Mouse (Mus musculus): ENCODE data around the gene Gpam. TPM values are rescaled to one million over a fixed set of nuclear protein-coding genes. Genes with fewer than 3 reads are reported as not detected.

Gpam gene
- polyA plus RNA-seq, 1 experiment: 5.3 TPM

DNA sequence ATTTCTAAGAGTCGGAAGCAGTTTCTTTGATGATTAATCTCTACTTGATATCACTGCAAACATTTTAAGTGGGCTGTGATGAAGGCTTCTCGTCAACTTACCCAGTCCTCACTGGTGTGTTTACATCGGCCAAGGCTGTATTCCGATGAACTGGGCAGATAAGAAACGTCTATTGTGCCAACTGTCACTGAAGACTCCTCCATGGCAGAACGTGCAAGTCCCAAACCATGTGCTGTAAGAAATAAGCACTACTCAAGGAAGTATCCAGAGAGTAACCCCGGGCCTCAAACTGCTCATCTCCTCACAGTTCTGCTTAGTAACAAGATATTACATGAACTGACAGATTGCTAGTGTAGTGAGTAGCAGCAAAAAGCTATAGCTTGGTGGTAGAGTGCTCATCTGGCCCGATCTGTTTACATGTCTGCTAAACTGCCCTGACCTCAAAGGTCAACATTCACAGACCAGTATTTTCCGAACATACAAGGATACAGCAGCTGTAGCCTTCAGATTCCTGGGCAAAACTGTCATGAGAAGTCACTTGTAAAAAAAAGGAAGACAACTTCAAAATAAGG, 29.6 kb downstream of the Gpam start:
- Histone ChIP-seq H3K27ac (ENCODE audit: insufficient read depth, low read depth, low read length) (no peak overlapping the region), H3K4me3 (ENCODE audit: insufficient read depth, low read length) (no peak overlapping the region), H3K4me1 (ENCODE audit: control insufficient read depth, insufficient read depth, low read length) (no peaks in the 10 kb centered on the region)
- TF ChIP-seq POLR2A (IDR thresholded peaks at IDR 0.05; ENCODE audit: borderline replicate concordance, low read depth, low read length) (no peak), CTCF (IDR thresholded peaks at IDR 0.05; ENCODE audit: low read depth, low read length) (no peak)

- no peaks in the 10 kb centered on the region for H3K4me1 ChIP-seq (ENCODE audit: control insufficient read depth, insufficient read depth, low read length)
- TF ChIP-seq CTCF (IDR thresholded peaks at IDR 0.05; ENCODE audit: low read depth, low read length): no peak
- TF ChIP-seq POLR2A (IDR thresholded peaks at IDR 0.05; ENCODE audit: borderline replicate concordance, low read depth, low read length): no peak
- no peak overlapping the region for H3K27ac ChIP-seq (ENCODE audit: insufficient read depth, low read depth, low read length)
Observed at GRCm38 (mm10) chr19:55096666-55097065, 30.4 kb downstream of the Gpam start.

GRCm38 (mm10) chr19:55095547-55095946, 31.5 kb downstream of the Gpam start:
- Histone ChIP-seq H3K27ac (ENCODE audit: insufficient read depth, low read depth, low read length) (no peak overlapping the region), H3K4me3 (ENCODE audit: insufficient read depth, low read length) (no peak overlapping the region), H3K4me1 (ENCODE audit: control insufficient read depth, insufficient read depth, low read length) (no peaks in the 10 kb centered on the region)
- TF ChIP-seq CTCF (IDR thresholded peaks at IDR 0.05; ENCODE audit: low read depth, low read length) (no peak), POLR2A (IDR thresholded peaks at IDR 0.05; ENCODE audit: borderline replicate concordance, low read depth, low read length) (no peak)

More at GRCm38 (mm10) chr19:55096666-55097065, 30.4 kb downstream of the Gpam start:
- no peak overlapping the region for H3K4me3 ChIP-seq (ENCODE audit: insufficient read depth, low read length)

DNA sequence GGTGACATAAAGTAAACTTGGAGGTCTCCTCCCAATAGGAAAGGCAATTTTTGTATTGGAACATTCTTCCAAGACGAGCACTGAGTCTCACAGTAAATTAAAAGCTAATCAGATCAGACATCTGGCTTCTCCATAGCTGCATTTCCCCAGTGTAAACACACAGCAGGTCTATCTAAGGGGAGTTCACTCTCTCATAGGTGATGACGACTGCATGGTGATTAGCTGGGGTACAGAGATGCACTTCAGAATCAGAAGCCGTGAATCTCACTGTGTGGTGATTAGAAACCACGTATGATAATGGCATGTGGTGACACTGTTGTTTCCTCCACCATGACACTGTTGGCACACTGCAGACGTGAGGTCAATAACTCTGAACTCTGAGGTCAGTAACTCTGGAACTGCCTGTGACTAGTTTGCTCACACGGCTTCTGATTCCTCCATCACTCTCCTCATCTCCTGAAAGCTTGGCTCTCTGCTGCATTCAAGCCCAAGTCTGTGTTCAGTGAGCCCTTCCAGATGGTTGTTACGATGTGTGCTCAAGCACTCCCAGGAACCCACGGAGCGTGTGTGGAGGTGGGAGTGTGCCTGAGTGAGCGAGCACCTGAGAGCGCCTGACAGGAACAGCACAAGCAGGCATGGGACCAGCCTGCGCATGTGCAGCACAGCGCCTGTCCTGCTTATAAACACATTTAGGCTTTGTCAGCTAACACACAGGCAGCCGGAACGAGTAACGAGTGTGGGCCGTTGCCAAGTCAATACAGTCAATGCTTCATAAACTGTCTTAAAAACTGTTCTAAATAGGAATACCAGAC, 35.2 kb downstream of the Gpam start:
- Histone ChIP-seq H3K4me3 (ENCODE audit: insufficient read depth, low read length) (no peak overlapping the region), H3K27ac (ENCODE audit: insufficient read depth, low read depth, low read length) (no peak overlapping the region)

GRCm38 (mm10) chr19:55090885-55091284, 36.2 kb downstream of the Gpam start:
- Histone ChIP-seq H3K4me1 (ENCODE audit: control insufficient read depth, insufficient read depth, low read length) (no peaks in the 10 kb centered on the region), H3K27ac (ENCODE audit: insufficient read depth, low read depth, low read length) (no peak overlapping the region), H3K4me3 (ENCODE audit: insufficient read depth, low read length) (no peak overlapping the region)
- TF ChIP-seq CTCF (IDR thresholded peaks at IDR 0.05; ENCODE audit: low read depth, low read length) (no peak), POLR2A (IDR thresholded peaks at IDR 0.05; ENCODE audit: borderline replicate concordance, low read depth, low read length) (no peak)

More for the DNA sequence above, 35.2 kb downstream of the Gpam start:
- H3K4me1 ChIP-seq (ENCODE audit: control insufficient read depth, insufficient read depth, low read length): no peaks in the 10 kb centered on the region
- TF ChIP-seq CTCF (IDR thresholded peaks at IDR 0.05; ENCODE audit: low read depth, low read length): no peak
- no peak for TF ChIP-seq POLR2A (IDR thresholded peaks at IDR 0.05; ENCODE audit: borderline replicate concordance, low read depth, low read length)

- TF ChIP-seq CTCF (IDR thresholded peaks at IDR 0.05; ENCODE audit: low read depth, low read length) (no peak), POLR2A (IDR thresholded peaks at IDR 0.05; ENCODE audit: borderline replicate concordance, low read depth, low read length) (no peak)
- no peak overlapping the region for H3K27ac ChIP-seq (ENCODE audit: insufficient read depth, low read depth, low read length)
- peaks cover 4% of the 10 kb centered on the region for H3K4me1 ChIP-seq (ENCODE audit: control insufficient read depth, insufficient read depth, low read length)
- H3K4me3 ChIP-seq (ENCODE audit: insufficient read depth, low read length): no peak overlapping the region
Observed at GRCm38 (mm10) chr19:55090142-55090541, 36.9 kb downstream of the Gpam start.

DNA sequence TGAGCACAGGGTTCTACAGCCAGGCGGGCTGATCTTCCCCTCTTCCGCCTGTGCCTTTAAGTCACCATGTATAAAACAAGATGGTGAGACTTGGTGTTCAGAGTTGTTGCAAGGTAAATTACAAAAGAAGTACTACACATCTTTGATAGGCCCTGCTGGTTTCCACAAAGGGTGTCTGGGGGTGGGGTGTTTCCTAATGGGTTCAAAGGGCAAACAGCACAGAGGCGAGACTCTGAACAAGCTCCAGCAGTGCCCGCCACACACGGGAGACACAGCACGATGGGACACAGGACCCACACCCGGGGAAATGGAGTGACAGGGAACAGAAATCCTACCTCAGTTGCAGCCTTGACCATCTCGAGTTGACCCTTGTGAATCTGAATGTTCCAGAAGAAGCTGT, 39.3 kb downstream of the Gpam start:
- Histone ChIP-seq H3K4me3 (ENCODE audit: insufficient read depth, low read length) (no peak overlapping the region), H3K4me1 (ENCODE audit: control insufficient read depth, insufficient read depth, low read length) (peaks cover 7% of the 10 kb centered on the region), H3K27ac (ENCODE audit: insufficient read depth, low read depth, low read length) (no peak overlapping the region)
- TF ChIP-seq CTCF (IDR thresholded peaks at IDR 0.05; ENCODE audit: low read depth, low read length) (no peak), POLR2A (IDR thresholded peaks at IDR 0.05; ENCODE audit: borderline replicate concordance, low read depth, low read length) (no peak)

DNA sequence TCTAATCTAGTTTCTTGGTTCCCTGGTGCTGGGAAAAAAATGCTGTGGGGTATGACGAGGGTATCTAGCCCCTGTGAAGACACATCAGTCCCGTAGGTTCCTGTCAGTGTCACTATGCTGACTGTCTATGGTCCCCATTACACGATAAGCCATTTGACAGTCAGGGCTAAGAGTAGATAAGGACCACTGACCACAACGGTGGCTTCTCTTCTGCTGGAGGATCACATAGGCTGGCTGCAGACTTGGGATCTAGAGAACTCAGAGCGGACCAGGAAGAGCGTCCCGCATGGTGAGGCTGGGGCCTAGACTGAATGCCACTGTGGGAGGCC, 41.2 kb downstream of the Gpam start:
- Histone ChIP-seq H3K4me1 (ENCODE audit: control insufficient read depth, insufficient read depth, low read length) (peaks cover 7% of the 10 kb centered on the region), H3K27ac (ENCODE audit: insufficient read depth, low read depth, low read length) (no peak overlapping the region), H3K4me3 (ENCODE audit: insufficient read depth, low read length) (no peak overlapping the region)
- no peak for TF ChIP-seq CTCF (IDR thresholded peaks at IDR 0.05; ENCODE audit: low read depth, low read length)
- no peak for TF ChIP-seq POLR2A (IDR thresholded peaks at IDR 0.05; ENCODE audit: borderline replicate concordance, low read depth, low read length)

- Histone ChIP-seq H3K4me1 (ENCODE audit: control insufficient read depth, insufficient read depth, low read length) (peaks cover 7% of the 10 kb centered on the region), H3K27ac (ENCODE audit: insufficient read depth, low read depth, low read length) (0 out of 2 replicates have a peak overlapping the region, but pooled peaks have one; percentile 12), H3K4me3 (ENCODE audit: insufficient read depth, low read length) (no peak overlapping the region)
- TF ChIP-seq CTCF (IDR thresholded peaks at IDR 0.05; ENCODE audit: low read depth, low read length): no peak
- TF ChIP-seq POLR2A (IDR thresholded peaks at IDR 0.05; ENCODE audit: borderline replicate concordance, low read depth, low read length): no peak
Observed at GRCm38 (mm10) chr19:55084971-55085856, 41.8 kb downstream of the Gpam start.

Data from bone marrow macrophage, adult 2 months (primary cell).